Mouse (Mus musculus): ENCODE measurements at regions not wholly inside any gene's neighbourhood (a gene's known extent, or its start where the extent isn't known, plus 50 kb on each side); places are given as distances from the start of the nearest gene placed in this dataset.
A peak's percentile ranks its signal among the peaks of the same experiment; 100 is the strongest.

DNA sequence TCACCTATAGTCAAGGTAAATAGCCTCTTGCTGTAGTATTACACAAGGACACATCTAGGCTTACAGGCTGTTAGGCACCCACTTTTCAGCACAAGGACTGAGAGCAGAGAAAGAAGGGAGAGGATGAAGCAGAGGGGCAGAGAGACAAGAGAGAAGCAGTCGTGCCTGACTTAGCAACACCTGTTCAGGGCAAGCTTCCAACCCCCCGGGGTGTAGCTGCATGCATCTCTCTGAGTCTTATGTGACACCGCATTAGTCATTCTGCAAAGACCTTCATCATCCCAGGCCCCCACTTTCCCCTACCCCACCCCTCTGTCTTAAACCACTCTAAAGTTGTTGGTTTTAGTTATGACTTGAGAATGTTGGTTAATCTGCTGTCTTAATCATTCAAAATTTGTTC, 106.6 kb upstream of the Ubash3b start:
- TF ChIP-seq GATA4 (IDR thresholded peaks at IDR 0.05; ENCODE audit: insufficient replicate concordance, low read length), result no peak

- TF ChIP-seq GATA4 (IDR thresholded peaks at IDR 0.05; ENCODE audit: insufficient replicate concordance, low read length), result no peak
Measured at GRCm38 (mm10) chr9:41264485-41264884, 103.0 kb upstream of the Ubash3b start.

DNA sequence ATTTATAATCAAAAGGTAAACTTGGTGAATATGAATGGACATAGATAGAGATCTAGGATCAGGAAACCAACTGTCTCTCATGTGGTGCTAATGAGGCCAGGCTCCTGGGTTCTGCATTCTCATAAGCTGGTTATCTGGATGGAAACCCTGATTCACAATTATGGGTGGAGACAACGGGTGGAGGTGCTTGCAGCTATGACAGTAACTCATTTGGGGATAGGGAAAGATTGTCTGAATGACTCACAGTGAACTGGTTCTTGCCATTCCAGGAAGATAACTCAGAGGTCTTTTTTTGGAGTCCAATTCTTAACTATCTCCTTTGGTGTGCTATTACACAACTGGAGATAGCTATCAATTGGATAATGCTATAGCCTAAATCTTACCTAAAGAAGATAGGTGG, 95.7 kb upstream of the Ubash3b start:
- no peak for TF ChIP-seq GATA4 (IDR thresholded peaks at IDR 0.05; ENCODE audit: insufficient replicate concordance, low read length)

DNA sequence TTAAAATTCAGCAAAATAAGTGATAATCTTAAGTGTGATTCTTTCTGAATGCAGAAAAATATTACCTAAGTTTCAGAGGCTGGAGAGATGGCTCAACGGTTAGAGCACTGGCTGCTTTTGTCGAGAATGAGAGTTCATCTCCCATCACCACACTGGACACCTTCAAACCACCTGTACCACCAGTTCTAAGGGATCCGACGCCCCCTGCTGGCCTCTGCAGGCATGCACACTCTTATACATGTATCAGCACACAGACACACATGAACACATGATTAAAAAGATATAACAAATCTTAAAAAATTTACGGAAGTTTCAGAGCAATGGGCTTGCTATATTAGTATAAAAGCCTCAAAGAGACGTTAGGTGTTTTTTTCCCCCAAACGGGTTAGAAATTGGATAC, 80.9 kb upstream of the Ubash3b start:
- no peak for TF ChIP-seq GATA4 (IDR thresholded peaks at IDR 0.05; ENCODE audit: insufficient replicate concordance, low read length)

DNA sequence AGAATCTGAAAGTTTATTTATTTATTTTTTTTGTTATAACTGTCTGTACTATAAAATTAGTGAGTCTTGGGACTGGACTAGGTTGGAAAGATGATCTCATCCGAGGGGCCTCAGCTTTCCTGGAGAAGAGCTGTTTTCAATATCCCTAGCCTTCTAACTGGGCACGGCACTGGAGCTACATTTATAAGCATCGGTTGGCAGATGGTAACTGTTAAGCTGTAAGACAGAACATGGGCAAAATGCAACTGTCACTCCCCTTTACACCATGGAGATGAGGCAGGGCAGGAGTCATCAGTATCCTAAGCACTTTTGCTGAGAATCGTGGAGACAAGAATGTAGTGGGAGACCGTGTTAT, 77.6 kb upstream of the Ubash3b start:
- TF ChIP-seq GATA4 (IDR thresholded peaks at IDR 0.05; ENCODE audit: insufficient replicate concordance, low read length), result no peak

- TF ChIP-seq GATA4 (IDR thresholded peaks at IDR 0.05; ENCODE audit: insufficient replicate concordance, low read length), result no peak
Measured at GRCm38 (mm10) chr9:41238395-41239096, 77.0 kb upstream of the Ubash3b start.

GRCm38 (mm10) chr9:41237265-41237664, 75.8 kb upstream of the Ubash3b start:
- no peak for TF ChIP-seq GATA4 (IDR thresholded peaks at IDR 0.05; ENCODE audit: insufficient replicate concordance, low read length)

DNA sequence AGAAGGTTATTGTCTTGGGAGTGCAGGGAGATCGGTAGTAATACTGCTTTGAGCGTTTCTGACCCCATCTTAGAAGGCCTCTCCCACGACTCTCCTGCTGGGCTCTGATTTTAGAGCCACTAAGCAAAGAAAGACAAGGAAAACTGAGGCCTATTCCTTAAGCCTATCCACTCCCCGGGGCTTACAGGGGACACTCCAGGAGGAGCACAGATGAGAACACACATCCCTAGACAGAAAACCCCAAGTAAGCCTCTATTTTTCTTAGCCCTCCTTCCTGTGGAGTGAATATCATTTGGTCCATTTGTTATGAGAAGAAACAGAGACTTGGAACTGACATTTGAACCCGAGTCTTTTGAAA, 67.7 kb upstream of the Ubash3b start:
- no peak for TF ChIP-seq GATA4 (IDR thresholded peaks at IDR 0.05; ENCODE audit: insufficient replicate concordance, low read length)

GRCm38 (mm10) chr9:41228425-41229224, 67.1 kb upstream of the Ubash3b start:
- peak; percentile 70; the same call in 1 of the 2 replicates for TF ChIP-seq GATA4 (IDR thresholded peaks at IDR 0.05; ENCODE audit: insufficient replicate concordance, low read length)

DNA sequence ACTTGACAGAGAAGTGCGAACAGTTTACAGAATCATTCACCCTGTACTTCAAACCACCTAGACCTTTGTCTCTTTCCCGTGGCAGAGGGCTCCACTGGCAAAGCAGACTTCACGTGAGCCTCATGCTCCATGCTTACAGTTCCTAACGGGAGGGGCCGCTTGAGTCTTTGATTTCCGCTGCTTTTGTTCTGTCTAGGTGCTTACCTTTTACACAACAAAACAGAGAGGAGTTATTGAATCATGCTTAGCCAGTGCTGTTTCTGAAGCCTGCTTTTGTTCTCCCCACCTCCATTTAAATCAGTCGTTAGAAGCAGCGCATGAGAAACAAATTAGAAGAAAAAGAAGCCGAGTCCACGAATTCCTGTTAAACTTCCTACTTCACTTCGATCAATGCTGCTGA, 61.9 kb upstream of the Ubash3b start:
- no peak for TF ChIP-seq GATA4 (IDR thresholded peaks at IDR 0.05; ENCODE audit: insufficient replicate concordance, low read length)

GRCm38 (mm10) chr9:41222346-41223015, 61.0 kb upstream of the Ubash3b start:
- no peak for TF ChIP-seq GATA4 (IDR thresholded peaks at IDR 0.05; ENCODE audit: insufficient replicate concordance, low read length)

DNA sequence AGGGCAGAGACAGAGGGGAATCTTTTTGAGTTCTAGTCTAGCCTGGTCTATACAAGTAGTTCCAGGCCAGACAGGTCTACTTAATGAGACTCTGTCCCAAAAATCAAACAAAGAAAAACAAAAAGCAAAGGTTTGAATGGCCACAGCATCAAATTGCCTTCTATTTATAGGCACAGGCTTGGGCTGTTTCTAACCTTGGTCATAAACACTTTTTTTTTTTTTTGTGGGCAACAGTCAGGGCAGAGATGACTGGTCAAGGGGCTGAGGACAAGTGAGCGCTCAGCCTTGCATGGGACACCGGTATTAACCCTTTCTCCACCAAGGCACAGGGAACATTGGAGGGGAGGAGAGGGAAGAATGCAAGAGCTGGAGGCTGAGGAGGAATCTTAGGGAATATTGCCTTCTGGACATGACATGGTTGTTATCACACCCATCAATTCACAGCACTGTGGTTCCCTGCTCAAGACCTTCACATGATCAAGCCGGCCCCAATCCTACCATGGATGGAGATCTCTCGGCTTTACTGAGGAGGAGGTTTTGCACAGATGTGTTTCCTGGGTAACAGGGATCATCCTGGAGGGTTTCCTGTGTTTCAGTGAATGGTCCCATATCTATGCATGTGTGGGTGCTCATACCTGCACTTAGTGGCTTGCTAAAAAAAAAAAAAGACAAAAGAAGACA, 59.8 kb upstream of the Ubash3b start:
- no peak for TF ChIP-seq GATA4 (IDR thresholded peaks at IDR 0.05; ENCODE audit: insufficient replicate concordance, low read length)

DNA sequence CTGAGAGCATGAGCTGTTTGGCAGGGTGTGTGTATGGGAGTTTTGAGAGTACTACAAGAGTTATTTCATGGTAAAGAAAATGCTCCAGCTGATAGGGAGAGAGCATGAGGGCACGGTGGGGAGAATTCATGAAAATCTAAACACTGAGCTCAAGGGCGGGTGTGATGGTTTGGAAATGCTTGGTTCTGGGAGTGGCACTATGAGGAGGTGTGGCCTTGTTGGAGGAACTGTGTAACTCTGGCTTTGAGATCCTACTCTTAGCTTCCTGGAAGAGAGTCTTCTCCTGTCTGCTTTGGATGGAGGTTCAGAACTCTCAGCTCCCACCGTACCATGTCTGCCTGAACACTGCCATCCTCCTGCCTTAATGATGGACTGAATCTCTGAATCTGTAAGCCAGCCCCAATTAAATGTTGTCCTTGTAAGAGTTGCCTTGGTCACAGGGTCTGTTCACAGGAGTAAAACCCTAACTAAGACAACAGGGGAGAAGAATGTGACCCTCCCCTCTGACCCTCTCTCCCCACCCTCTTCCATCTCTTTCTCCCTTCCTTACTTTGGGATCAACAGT, 58.7 kb upstream of the Ubash3b start:
- no peak for TF ChIP-seq GATA4 (IDR thresholded peaks at IDR 0.05; ENCODE audit: insufficient replicate concordance, low read length)

DNA sequence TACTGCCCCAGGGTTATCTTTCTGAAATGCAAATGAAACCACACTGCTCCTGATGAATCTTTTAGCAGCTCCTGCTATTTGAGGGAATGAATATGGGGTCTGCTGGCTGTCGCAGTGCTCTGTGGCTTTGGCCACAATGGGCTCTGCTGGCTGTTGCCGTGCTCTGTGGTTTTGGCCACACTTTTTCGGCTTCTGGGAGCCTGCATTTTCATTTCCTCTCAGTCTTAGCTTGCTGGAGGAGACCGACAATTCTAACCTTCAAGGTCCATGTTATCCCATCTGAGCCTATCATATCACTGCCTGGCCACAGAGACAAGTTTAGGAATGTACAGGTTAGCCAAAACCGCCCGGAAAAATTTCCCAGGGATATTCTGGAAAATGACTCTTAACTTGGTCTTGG, 57.2 kb upstream of the Ubash3b start:
- no peak for TF ChIP-seq GATA4 (IDR thresholded peaks at IDR 0.05; ENCODE audit: insufficient replicate concordance, low read length)

DNA sequence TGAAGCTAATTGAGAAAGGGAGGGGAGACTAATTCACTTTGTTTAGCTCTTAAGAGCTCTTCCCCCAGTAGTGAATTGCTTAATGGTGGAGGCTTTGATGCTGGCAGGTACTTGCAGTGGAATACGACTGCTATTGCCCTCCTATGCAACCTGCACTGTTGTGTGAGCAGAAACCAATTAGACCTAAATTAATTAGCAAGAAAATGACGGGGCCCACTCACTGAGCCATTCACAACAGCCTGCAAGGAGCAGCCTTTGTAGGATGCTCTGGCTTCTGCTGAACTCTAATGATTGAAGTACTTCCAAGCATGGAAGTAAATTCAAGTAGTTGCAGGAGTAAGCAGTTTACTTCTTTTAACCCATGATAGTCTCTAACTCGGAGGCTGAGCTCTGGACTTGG, 54.8 kb upstream of the Ubash3b start:
- TF ChIP-seq GATA4 (IDR thresholded peaks at IDR 0.05; ENCODE audit: insufficient replicate concordance, low read length), result no peak

All from liver, adult (tissue).